Mouse (Mus musculus) right cerebral cortex, postnatal 36 days (tissue): ENCODE results near the gene Actn1.

Experiments
- DNase-seq, 2 experiments: peaks; one replicate each; pipeline ENCODE4 v3.0.0; 2022; ENCODE audit warnings: low spot score in 2 of 2, mixed read lengths in 1 of 2

Gene Actn1

DNA sequence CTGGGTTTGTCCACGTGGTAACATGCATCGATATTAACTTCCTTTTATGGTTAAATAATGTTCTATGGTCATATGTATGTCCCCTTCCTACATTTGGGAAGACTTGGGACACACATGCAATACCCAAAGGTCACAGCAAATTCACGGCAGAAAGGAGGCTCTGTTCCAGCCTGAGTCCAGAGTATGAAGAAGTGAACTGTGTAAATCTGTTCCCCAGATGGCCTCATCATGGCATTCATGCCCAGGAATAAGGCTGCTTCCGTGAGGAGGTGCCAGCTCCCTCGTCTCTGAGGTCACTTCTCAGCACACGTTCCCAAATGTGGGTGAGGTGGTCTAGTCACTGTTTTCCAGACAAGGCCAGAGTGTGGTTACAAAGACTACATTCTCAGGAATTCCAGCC is 122.9 kb downstream of the Actn1 start:
- DNase-seq, result no peak

- DNase-seq, result no peak
Observed at GRCm38 (mm10) chr12:80136264-80136930, 123.8 kb downstream of the Actn1 start.

DNA sequence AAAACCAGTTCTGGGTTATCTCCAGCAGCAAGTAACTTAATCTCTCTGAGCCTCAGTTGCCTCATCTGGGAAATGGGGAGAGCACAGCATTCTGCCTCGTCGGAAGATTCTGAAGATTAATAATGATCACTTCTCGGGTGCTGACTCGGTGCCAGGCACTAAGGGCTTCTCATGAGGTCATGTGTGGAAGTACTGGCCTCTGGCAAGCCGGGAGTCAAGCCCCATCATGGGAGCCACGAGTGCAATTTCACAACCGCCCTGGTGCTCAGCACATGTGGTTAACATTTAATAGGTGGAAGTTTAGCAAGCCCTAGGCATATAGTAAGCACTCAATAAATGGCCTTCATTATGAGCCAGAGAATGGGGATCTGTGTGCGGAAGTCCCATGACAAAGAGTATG is 125.0 kb downstream of the Actn1 start:
- DNase-seq, result no peak

- no peak for DNase-seq
Observed at GRCm38 (mm10) chr12:80133011-80133545, 127.1 kb downstream of the Actn1 start.

- DNase-seq, result peak in 1 of 2 experiments; percentile 47
Observed at GRCm38 (mm10) chr12:80132250-80133003, 127.7 kb downstream of the Actn1 start.

- no peak for DNase-seq
Observed at GRCm38 (mm10) chr12:80131359-80132249, 128.6 kb downstream of the Actn1 start.

GRCm38 (mm10) chr12:80130558-80131358 is 129.4 kb downstream of the Actn1 start:
- no peak for DNase-seq

- no peak for DNase-seq
Observed at GRCm38 (mm10) chr12:80129531-80129930, 130.6 kb downstream of the Actn1 start.

- no peak for DNase-seq
Observed at GRCm38 (mm10) chr12:80127191-80127762, 132.9 kb downstream of the Actn1 start.

GRCm38 (mm10) chr12:80125316-80125715 is 134.9 kb downstream of the Actn1 start:
- no peak for DNase-seq

- no peak for DNase-seq
Observed at GRCm38 (mm10) chr12:80124756-80125155, 135.4 kb downstream of the Actn1 start.

DNA sequence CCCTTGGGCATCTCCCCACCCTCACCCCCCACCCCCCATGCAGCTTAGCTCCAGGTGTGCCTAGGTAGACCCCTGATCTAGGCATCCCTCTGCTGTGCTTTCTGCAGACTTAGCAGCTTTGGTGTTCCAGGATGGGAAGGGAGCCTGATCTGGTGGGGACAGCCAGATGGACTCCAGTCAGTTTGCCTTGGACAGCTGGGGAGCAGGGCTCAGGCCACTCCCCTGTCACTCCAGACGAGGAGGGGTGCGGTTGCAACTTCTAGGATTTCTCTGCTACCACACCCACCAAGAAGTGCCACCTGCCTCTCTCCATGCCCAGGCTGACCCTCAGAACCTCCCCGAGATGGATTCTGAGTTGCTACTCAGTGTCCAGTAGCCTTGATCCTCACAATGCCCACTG is 136.0 kb downstream of the Actn1 start:
- no peak for DNase-seq

DNA sequence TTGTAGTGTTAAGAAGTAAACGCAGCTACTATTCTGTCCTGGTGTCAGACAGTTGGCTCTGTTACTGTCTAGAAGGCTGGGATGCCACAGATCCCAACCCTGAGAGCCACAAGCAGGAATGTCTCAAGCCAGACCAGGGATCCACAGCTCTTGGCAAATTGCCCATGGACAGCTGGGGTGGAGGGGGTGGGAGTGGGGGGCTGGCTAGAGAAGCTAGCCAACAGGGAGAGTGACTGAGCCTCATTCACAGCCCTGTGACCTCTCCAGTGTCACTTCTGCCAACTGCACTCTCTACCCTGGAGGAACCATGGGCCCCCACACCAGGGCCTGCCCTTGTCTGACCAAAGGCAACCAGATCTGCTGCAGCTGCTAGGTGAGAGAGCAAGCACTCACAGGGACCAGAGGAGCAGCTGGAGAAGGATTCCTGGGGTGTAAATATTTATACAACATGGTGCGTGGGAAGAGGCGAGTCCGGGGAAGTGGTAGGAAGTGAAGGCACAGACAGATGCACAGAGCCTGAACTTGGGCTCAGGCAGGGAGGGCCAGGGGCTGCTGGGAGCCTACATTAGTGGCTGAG is 136.9 kb downstream of the Actn1 start:
- no peak for DNase-seq

- no peak for DNase-seq
Observed at GRCm38 (mm10) chr12:80121438-80121837, 138.7 kb downstream of the Actn1 start.

- DNase-seq, result no peak
Observed at GRCm38 (mm10) chr12:80118588-80118987, 141.6 kb downstream of the Actn1 start.
